Mouse (Mus musculus) NIH3T3 (cell line): Measurements from ENCODE around the gene Ism2.
"Not testable (repeated sequence)": the region's sequence is repeated elsewhere in the genome, so short reads cannot be mapped to it uniquely, and the experiment has no call there.

Experiments used
- DNase-seq: peaks from one replicate; pipeline ENCODE4 v3.0.0-alpha.2; 2012; ENCODE audit warnings: low read depth

The Ism2 gene

DNA sequence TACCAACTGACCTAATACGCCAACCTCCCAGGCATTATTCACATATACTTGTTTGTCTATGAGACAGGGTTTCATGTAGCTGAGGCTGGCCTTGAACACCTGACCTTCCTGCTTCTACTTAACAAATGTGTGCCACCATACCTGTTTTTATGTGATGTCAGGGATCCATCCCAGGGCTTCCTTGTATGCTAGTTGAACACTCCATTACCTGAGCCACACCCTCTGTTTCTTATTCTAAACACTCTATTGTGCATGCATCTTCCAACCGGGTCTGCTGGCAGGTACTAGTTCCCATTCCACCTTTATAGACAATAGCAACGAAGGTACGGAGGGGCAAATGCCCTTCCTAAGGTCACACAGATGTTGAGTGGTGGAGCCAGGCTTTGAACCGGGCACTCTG is 10.4 kb downstream of the Ism2 start:
- no peak for DNase-seq

DNA sequence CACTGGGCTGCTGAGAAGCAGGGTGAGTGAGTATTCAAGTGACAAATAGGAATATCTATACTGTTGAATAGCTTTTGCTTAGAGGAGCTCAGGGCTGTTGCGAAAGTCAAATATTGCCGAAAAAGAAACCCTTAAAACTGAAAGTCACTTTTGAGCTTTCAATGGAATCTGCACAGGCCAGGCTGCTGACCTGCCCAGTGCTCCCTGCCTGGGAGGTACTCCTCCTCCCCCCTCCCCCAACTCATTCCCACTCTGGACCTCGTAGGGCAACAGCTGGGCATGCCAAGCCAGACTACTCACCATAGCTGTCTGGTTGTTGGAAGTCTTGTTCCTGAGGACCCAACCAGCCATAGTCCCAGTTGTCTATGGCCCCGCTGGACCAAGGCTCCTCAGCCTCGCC is 14.8 kb downstream of the Ism2 start:
- DNase-seq, result peak; percentile 62

DNA sequence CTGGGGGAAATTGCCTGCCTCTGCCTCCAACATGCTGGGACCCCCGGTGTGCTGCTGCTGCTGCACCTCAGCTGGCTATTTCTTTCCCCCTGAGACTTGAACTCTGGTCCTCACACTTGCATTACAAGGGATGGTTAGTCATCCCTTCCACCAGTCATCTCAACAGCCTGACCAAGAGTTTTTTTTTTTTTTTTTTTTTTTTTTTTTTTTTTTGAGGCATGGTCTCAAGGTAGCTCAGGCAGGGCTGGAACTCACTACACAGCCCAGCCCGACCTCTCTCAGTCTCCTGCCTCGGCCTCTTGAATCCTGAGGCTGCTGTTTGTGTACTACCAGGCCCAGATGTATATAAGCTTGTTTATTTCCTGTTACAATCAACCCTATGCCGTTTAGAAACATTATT is 15.2 kb downstream of the Ism2 start:
- peak; percentile 43 for DNase-seq

DNA sequence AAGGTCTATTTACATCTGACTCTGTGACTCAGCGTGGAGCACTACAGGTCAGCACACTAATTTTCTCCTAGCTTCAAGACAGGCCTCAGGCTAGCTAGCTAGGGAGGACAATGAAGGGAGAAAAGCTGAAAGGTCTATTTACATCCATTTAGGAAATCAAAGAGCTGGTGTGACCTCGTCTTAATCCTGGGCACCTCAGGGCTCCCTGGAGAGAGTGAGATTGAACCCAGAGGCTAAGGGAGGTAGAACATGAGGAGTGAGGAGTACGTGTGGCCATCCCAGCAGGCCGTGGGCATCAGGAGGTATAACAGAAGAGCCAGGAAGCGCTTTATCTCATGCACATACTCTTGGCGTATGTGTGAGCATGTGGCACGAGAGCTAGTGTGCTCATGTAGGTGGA is 15.8 kb downstream of the Ism2 start:
- peak; percentile 47 for DNase-seq

GRCm38 (mm10) chr12:87282743-87283142 is 16.8 kb downstream of the Ism2 start:
- DNase-seq, result no peak

- no peak for DNase-seq
Measured at GRCm38 (mm10) chr12:87281766-87282165, 17.7 kb downstream of the Ism2 start.

DNA sequence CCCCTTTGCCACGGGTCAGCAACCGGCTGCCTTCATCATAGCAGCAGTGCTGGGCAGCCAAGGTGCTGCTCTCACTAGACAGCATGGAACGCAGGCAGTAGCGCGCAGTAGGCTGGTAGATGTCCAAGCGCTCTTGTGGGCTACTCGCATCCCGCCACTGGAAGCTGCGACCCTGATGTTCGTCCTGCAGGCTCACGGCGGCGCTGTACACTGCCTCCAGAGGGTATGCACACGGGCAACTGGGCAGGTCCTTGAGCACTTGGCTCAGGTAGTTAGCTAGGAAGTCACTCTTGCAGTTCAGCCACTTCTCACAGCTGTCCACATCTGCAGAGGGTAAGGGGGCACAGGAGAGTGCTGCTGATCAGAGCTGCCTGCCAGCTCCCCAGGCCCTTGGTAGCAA is 19.6 kb downstream of the Ism2 start:
- DNase-seq, result no peak

GRCm38 (mm10) chr12:87279350-87279749 is 20.2 kb downstream of the Ism2 start:
- DNase-seq, result no peak

DNA sequence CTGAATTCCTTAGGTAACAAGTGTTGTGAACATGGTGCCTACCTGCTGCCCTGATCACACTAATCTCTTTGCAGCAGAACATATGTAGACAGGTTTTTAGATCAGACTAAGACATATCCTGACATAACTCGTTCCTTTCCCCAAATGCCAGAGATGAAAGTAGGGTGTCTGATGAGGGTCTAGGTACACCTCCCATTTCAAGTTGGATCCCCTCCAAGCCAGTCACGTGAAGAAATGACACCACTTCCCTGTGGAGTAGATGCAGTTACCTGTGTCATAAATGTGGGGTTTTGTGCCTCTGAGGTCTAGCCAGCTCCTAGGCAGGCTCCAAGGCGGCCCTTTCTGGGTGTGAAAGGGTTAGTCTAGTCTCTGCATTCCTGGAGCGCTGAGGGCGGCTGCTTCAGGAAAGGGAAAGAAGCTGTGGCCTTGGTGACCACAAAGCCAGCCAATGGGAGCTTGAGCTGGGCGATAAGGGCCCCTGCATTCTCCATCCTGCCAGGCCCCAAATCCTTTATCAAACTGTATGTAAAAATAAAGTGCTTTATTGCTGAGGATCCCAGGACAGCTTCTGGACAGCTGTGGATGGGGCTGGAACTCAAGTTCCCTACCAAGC is 21.3 kb downstream of the Ism2 start:
- DNase-seq, result no peak

DNA sequence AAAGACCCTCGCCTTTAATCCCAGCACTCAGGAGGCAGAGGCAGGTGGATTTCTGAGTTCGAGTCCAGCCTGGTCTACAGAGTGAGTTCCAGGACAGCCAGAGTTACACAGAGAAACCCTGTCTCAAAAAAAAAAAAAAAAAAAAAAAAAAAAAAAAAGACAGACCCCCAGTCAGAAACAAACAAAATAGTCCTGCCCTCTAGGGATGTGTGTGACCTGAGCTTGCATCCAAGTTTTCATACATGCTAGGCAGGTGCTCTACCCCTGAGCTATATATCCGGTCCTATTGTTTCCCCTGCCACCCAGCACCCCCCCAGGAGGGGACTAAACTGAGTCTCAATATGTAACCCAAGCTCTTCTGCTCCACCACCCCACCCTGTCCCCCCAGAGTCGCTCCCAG is 22.3 kb downstream of the Ism2 start:
- not testable (repeated sequence) for DNase-seq

GRCm38 (mm10) chr12:87274853-87275831 is 24.4 kb downstream of the Ism2 start:
- DNase-seq, result no peak

- DNase-seq, result peak; percentile 86
Measured at GRCm38 (mm10) chr12:87267682-87268081, 31.8 kb downstream of the Ism2 start.

DNA sequence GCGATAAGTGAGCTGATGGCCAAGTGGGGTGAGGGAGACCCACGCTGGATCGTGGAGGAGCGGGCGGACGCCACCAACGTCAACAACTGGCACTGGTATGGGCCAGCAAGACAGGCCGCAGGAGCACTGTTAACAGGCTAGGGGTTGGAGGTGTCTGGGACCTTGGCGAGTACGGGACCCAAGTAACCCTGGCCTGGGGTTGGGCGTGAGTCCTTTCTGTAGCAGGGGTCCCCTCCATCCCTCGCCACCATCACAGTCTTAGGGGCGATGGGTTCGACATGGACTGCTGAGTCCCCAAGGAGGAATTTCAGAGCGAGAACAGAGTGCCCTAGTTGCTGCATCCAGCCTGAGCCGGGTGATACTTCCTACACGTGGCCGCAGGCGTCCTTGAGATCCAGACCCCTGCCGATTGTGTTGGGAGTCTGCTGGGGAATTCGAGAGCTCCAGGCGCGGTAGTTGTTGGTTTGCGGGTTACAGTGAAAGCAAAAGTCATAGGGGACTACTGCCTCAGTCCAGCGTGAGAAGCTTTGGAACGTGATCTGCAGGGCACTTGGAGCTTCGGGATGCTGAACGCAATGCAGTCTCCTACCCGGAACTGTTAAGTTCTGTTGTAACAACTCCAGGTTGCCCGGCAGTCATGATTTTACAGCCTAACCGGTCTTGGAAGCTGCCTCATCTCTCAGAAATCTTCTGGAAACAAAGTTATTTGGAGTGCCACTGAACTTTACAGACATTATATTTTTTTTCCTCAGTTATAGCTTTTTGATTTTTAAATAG is 32.5 kb downstream of the Ism2 start:
- peak; percentile 34 for DNase-seq

DNA sequence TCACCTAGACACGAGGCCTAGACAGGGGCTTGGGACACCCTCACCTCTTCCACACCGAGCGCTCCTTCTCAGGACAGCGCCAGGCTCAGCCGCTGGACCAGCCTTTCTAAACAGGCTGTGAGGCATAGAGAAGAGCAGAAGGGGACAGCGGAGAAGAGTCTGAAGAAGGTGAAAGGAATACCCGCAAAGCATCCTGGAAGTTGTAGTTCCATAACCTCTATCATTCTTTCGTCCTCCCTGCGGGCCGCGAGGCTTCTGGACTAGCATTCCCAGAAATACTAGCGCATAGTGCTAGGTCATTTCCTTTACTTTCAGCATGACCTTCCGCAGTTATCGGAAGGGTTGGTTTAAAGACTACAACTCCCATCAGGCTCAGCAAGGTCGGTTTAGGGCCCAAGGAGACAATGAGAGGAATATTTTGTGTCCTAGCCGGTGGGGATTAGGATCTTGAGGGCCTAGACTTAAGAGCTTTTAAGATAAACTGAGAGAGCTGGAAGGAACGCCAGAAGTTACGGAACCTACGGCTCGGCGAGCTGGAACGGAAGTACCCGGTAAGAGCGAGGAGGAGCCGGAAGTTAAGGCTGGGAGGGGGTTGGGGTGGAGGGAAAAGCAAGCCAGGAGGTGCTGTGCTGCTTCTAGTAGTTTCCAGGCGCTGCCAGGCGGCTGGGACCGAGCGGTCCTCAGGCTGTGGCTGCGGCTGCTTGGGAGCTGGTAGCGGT is 33.2 kb downstream of the Ism2 start, which contains the start of the genes Vipas39 and Ahsa1:
TSS of gene Vipas39 (minus strand) at position 149 of the 719 bp plus-strand sequence.
TSS of gene Ahsa1 (plus strand) at position 372 of the 719 bp plus-strand sequence.
- DNase-seq, result peak; percentile 96

- no peak for DNase-seq
Measured at GRCm38 (mm10) chr12:87265444-87265843, 34.1 kb downstream of the Ism2 start.

DNA sequence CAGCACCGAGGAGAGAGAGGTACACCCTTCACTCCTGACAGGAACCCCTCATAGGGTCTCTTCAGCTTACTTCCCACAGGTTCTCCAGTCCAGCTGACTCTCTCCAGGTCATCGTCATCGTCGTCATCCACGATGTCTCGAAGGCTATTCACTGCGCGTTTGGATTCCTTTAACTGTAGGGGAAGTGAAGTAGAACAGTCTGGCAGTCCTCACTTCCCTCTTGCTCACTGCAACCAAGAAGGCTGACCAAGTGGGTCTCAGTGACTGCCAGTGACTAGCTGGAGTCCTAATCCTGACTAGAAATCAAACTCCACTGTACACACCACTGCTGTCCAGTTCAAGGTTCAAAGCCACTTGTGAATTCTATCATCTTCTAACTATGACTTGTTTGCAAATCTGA is 38.9 kb downstream of the Ism2 start:
- no peak for DNase-seq

DNA sequence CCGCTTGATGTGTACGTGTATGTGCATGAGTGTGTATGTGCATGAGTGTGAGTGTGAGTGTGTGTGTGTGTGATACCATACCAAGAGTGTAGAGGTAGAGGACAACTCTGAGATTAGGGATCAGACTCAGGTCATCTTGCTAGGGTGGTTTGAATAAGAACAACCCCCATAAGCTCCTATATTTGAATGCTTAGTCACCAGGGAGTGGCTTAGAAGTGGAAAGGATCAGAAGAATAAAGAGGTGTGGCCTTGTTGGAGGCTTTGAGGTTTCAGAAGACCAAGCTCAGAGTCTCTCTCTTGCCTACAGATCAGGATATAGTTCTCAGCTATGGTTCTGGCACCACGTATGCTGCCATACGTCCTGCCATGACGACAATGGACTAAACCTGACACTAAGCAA is 42.9 kb downstream of the Ism2 start:
- DNase-seq, result no peak

GRCm38 (mm10) chr12:87253878-87254277 is 45.6 kb downstream of the Ism2 start:
- DNase-seq, result no peak

GRCm38 (mm10) chr12:87250161-87250560 is 49.3 kb downstream of the Ism2 start:
- no peak for DNase-seq

DNA sequence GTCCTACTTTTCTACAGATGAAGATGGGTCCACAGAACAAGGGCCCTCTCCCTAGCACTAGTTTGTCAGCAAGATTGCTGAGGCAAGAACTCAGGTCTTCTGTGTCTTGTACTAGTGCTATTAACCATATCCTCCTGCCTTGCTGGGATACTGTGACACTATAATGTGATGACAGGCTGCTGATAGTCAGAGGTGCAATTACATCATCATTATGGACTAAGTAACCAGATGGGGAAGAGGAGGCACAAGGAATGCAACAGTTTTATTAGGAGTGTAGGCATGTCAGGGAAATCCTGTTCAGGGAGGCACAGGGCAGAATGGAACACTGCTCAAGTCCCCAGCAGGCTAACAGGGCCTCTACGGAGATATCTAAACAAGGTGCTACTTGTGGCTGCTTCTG is 60.9 kb downstream of the Ism2 start, which contains the start of gene Noxred1:
TSS of gene Noxred1 (minus strand) at position 101 of the 400 bp plus-strand sequence.
- no peak for DNase-seq

- no peak for DNase-seq
Measured at GRCm38 (mm10) chr12:87236882-87237483, 62.5 kb downstream of the Ism2 start.
